Mouse (Mus musculus): ENCODE measurements around the gene Sord.

Gene Sord

DNA sequence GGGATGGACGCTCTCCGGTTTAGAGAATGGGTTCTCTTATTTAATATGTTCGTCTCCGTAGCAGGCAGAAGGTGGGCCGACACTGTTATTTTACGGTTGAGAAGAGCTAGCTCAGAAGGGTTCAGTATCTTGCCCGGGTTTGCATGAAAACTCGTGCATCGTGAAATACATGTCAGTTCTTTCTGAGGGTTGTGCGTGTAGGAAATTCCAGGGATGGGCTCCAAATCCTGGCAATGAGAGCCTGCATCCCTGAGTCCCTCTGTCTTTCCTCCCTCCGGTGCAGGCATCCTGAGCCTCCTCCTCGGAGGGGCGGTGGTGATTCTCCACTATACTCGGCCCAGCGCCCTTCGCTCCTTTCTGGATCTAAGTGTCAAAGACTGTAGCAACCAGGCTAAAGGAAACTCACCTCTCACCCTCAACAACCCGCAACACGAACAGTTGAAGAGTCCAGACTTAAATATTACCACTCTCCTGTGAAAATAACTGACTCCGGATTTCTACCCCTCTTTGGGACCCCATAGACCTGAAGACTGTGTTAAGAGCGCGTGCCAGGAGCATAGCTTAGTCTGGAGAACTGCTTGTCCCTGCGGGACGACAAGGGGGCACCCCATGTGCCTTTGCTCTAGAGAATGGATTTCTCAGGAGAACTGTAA, 67.5 kb downstream of the Sord start:
- no peak for DNase-seq (ENCODE audit: low read depth, low spot score)

DNA sequence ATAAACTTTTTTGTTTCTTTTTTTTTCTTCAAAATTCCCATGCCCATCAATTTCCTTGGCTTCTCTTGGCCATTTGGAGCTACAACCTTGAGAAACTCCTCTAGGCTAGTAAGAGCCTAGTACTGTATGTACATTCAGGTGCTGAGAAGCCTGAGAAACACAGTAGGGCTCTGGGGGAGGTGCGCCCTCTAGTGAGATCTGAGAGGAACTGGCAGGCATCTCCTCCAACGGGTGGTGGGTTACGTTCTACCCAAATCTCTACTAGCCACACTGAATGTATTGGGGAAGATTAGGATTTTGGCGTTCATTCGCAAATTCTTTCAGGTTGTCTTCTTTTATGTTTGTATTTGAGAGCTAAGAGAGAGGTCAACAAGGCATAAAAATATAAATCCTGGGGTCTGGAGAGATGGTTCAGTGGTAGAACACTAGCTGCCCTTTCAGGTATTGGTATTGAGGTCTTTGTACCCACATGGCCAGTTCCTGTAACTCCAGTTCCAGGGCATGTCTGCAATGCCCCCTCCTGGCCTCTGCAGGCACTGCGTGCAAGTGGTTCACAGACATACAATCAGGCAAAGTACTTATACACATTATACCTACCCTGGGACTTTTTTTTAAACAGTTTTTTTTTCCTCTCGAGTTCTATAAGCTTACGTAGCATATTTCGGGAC, 68.2 kb downstream of the Sord start:
- DNase-seq (ENCODE audit: low read depth, low spot score) = peak; percentile 88

DNA sequence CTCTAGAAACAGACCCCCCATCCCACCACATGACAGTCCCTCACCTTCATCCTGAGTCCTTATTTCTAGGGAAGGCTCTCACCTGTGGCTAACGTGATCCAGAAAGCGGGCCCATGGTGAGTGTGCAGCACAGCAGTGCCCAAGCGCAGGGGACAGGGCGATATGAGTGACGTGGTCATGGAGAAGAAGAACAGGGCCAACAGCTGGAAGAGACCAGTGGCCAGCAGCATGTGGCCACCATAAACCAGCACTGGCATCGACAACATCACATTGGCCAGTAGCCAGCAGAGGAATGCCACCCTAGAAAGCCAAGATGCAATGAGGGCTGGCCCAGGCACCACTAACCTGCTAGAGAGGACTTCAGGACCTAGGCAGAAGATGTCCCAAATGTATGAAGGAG, 70.0 kb downstream of the Sord start:
- DNase-seq (ENCODE audit: low read depth, low spot score) = no peak

DNA sequence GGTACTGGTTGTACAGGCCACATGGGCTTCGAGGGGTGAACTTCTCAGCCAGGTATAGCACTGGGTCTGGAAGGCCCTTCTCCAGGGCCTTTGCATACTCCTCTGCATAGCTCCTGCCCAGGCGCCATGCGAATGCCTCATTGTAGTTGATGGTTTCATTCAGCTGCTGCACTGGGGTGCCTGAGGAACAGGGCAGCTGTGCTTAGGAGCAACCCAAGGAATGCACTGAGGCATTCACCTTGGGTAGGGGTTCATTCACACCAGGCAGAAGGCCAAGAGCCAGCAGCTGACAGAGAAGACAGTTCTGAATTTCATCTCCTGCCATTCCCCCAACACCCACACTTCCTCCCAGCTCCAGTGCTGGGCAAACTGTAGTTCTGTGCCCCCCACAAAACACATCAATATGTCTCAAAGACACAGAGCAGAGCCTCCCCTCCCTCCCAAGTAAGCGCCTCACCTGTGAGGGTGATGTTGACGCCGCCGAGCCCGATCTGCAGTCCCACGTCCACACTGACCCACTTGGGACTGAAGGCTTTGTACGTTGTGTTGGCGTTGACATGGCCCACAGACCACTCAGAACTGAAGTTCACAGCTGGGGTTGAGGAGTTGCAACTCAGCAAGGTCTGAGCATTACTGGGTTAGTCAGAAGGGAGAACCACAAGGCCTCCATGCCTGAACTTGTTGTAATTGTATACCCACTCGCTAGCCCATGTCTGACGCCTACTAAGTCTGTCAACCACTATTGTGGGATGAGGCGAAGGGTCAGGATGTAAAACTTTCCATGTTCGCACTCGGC, 70.7 kb downstream of the Sord start:
- no peak for DNase-seq (ENCODE audit: low read depth, low spot score)

DNA sequence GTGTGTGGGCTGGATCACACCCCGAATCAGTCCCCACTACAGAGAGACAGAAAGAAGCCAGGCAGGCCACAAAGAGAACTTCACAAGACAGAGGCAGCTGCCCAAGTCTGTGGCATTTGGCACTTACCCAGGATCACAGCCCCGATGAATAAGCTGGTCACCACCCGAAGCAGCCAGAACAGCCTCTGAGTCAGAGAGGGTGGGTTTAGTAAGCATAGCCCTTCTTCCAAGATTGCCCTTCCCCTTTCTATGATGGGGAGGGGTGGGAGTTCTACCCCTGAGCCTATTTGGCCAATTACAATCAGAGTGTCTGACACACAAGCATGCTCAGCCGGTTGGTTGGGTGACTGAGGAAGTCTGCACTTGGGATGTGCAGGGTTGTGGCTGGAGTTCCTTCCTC, 71.6 kb downstream of the Sord start:
- no peak for DNase-seq (ENCODE audit: low read depth, low spot score)

DNA sequence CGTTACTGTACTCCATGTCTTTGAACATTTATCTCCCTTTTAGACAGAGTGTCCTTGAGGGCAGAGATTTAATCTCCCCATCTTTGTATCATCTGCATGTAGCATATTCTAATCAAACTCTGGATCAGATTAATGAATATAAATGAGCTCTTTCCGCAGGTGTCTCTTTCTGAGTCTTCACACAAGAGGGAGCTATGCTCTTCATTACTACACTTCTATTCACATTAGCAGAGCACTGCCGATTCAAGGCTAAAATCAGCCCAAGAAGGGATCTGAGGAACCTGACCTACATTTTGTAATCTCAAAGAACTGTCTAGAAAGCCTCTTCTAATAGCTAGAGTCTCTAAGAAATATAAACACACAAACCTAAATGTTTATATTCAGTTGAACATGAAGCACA, 75.1 kb downstream of the Sord start:
- no peak for DNase-seq (ENCODE audit: low read depth, low spot score)

DNA sequence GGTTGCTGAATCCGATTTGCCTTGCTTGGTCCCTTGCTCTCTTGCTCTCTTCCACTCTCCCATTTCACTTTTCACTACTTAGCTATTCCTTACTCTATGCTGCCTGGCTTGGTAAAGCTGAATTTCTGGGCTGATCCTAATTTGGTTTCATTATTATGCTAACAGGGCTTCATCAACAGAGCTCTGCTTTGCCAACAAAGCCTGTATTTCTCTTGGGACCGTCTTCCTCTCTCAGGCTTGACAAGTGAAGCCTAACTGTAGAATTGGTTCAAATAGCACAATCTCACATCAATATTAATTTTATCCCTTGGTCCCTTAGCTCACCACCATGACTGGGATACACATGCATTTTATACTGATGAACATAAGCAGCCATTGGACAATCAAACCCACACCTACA, 77.0 kb downstream of the Sord start:
- no peak for DNase-seq (ENCODE audit: low read depth, low spot score)

DNA sequence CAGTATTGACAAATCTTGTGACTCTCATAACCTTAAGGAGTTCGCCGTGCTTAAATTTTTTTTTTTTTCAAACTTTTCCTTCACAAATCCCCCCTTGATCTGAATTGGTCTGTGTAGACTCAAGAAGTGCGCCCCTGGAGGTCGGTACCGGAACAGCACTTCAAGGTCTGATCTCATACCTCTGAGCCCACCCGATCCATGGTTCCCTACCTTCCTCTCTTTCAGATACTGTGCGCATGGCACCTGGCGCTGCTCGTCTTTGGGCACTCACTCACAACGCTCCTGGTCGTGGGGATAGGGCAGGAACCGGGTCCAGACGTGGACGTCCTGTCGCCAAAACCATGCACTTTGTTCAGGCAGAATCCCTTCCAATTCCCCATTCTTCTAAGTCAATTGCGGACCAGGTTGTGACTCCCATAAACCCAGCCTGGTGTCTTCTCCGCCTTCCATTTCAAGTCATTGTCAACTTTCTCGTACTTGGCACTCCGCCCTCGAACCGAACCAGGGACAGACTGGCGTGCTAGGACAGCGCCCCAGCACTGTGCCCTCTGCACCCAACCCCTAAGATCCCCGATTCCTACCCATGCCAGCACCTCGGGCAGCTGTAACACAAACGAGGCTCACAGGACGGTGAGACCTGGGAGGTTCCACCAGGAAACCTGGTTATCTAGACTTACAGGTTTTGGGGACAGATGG, 78.3 kb downstream of the Sord start:
- DNase-seq (ENCODE audit: low read depth, low spot score) = peak; percentile 81

DNA sequence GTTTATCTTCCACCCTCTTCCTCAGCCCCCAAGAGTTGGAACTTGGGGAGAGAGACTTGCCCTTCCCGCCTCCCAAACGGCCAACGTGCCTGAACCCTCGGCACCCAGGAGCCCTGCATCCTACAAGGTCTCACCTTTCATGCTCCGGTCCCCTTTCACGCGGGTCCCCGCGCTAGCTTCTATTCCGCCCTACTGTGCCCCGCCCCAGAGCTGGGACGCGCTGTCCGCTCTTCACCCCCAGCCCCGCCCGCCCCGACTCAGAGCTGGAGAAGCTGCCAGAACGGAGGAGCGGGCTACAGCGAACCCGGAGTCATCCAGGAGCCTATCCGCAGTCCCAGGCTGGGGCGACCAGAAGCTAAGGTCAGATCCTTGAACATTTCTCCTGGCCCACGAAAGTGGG, 79.0 kb downstream of the Sord start, which contains the start of gene Duoxa1:
TSS of gene Duoxa1 (minus strand) at position 195 of the 400 bp plus-strand sequence.
- DNase-seq (ENCODE audit: low read depth, low spot score) = no peak
